Mouse (Mus musculus) megakaryocyte, adult 5-6 weeks (primary cell): ENCODE results near the gene Nprl3. TPM values are rescaled to one million over a fixed set of nuclear protein-coding genes. Genes with fewer than 3 reads are reported as not detected.
A peak's percentile ranks its signal among the peaks of the same experiment; 100 is the strongest.

ENCODE experiments used
- ATAC-seq: 2 replicates; pipeline ENCODE4 v1.8.0; 2016; ENCODE audit warnings: mild to moderate bottlenecking, inconsistent platforms; ENCODE audit not compliant: poor library complexity, severe bottlenecking
- total RNA-seq, 2 experiments: library from RNA; stranded (forward) in 1 of 2; stranded (reverse) in 1 of 2; fragments of 153-499, 151-499 nt in 1 of 2; fragments of 221-1000, 200-1000 nt in 1 of 2; gene quantifications; 2 replicates each; pipeline versions ENCODE4 v1.2.3 to v1.2.4; 2015 to 2017

Nprl3 gene
- total RNA-seq, 2 experiments from 2014 or later: 9.5 to 10.7 TPM

- ATAC-seq: no peak
Measured at GRCm38 (mm10) chr11:32227555-32227954, 40.0 kb downstream of the Nprl3 start.

DNA sequence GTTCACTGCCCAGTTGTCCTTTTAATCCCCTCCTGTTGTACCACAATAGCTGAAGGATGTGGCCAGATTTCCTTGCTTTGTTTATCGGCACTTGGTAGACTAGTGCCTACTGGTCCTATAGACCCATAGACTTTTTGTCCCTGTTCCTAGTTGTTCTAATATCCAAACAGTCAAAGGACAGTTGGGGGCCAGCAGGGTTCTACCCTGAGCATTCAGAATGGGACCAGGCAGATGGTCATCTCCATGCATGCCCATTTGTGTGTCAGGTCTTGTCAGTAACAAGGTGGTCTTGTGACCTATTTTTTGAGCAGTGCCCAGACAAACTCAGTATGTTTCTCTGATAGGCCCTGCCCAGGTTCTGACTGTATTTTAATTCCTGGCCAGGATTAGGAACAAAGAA lies 40.5 kb downstream of the Nprl3 start:
- ATAC-seq: no peak

GRCm38 (mm10) chr11:32226124-32226871 lies 41.2 kb downstream of the Nprl3 start, which contains the start of gene Mpg:
Mpg (plus strand) TSS chr11:32226505.
- peak; percentile 87 for ATAC-seq

DNA sequence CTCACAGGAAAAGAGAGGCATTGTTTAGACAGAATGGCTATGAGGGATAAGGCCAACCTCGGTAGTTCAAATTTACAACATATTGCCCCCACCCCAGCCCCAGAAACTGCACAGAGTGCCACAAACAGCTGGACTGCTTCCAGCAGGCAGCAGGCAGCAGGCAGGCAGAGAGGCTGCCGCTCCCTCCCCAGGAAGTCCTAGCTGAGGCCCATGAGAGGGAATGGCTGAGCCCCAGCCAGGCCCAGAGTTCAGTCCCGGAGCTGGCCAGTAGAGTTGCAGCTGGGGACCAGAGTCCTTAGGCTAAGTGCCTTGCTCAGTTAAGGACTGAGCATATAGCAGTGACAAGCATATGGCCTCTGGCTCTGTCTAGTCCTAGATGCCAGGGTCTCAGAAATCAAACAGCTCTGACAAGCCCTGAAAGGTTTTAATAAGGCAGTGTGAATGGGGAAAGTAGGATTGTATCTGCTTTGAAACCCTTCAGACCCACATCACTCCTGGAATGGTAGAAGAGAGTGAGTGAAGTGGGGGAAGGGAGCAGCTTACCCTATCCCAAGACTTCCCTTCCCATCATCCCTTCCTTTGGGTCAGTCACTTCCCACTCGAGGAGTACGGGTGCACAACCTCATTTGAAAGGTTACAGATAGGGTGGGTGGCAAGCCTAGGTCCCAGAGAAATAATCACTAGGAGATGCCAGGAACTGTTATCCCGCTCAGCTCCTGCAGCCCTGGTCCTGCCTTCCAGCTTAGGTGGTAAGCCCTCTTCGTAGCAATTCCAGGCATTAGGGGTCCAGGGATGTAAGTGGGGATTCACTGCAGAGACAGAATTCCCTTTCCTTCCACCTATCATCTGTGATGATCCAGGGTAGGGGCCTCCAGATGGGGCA lies 42.0 kb downstream of the Nprl3 start:
- ATAC-seq: no peak

- peak; percentile 18; the same call in 1 of the 2 replicates for ATAC-seq
Measured at GRCm38 (mm10) chr11:32224468-32225139, 42.9 kb downstream of the Nprl3 start.

GRCm38 (mm10) chr11:32223297-32223967 lies 44.1 kb downstream of the Nprl3 start:
- ATAC-seq: no peak

DNA sequence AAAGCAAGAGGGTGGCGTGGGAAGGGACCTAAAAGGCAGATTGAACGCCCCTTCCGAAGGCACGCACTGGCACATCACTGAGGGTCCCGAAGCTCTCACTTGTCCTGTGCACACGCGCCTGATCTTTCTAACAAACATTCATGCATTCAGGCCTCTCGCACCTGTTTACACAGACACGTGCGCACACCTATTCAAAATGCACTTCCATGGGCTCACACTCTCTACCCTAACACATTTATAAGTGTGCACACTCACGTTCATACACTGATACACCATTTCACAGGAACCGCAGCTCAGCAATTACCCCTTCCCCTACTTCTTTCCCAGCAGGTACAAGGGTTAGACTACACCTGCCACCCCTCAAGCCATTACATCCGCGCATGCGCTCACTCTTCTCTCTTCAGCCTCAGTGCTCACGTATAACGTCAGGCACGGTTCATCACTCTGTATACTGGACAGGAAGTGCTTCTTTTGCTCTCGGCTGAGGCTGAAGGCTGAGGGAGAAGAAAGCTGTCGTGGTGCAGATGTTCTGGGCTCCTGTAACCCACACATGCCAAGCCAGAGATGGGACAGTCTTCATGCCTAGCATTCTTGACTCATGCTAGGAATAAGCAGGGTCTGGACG lies 44.8 kb downstream of the Nprl3 start:
- no peak for ATAC-seq

DNA sequence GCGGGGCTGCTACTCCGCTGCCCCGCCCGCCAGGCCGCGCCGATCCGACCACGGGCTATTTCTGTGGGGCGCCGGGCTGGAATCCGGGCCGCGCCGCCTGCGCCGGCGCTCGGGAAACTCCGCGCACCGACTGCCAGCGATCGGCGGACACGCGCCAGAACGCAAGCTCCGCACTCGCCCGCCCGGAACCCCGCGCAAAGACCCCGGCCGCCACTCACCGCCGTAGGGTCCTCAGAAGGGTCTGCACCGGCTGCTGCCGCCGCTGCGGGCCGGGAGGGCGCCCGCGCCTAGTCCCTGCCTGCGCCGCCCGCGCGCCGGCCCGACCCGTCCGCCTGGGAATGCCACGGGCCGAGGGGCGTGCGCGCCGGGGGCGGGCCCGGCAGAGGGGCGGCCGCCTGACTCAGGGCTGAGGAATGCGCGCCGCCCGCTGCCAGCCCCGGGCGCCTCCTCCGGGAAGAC lies 45.5 kb downstream of the Nprl3 start, which contains the start of gene Rhbdf1:
Rhbdf1 (minus strand) TSS at position 350 of the 459 bp plus-strand sequence.
- no peak for ATAC-seq

DNA sequence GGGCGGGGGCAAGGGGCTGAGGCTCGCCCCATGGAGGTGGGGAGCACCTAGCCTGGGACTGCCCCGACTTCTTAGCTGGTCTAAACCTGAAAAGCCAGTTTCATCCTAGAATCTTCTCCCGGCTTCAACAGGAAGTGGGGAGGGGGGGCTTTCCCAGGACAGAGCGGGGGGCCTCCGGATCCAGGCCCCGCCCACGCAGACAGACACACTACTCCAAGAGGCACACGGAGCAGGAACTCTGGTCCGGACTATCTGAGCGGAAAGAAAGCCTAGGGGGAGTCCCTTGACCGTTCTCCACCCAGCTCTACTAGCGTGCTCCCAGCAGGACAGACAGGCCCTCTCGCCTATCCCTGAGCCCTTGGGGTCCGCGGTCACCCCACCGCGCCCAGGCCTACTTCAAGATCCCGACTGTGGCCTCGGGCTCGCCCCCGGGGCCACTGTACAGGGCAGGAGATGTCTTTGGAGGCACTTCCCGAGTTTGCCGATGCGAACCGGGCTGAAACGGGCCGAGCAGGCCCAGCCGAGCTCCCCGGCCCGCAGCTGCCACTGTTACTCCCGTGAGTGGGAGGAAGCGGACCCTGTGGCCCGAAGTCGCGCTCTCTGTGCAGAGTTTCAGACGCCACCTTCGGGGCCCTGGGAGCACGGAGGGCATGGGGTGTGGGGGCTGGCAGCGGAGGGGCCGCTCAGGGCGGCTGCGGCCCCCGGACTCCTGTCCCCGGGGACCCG lies 46.1 kb downstream of the Nprl3 start:
- ATAC-seq: no peak

- no peak for ATAC-seq
Measured at GRCm38 (mm10) chr11:32220607-32221224, 46.8 kb downstream of the Nprl3 start.

- ATAC-seq: no peak
Measured at GRCm38 (mm10) chr11:32219287-32219686, 48.2 kb downstream of the Nprl3 start.

DNA sequence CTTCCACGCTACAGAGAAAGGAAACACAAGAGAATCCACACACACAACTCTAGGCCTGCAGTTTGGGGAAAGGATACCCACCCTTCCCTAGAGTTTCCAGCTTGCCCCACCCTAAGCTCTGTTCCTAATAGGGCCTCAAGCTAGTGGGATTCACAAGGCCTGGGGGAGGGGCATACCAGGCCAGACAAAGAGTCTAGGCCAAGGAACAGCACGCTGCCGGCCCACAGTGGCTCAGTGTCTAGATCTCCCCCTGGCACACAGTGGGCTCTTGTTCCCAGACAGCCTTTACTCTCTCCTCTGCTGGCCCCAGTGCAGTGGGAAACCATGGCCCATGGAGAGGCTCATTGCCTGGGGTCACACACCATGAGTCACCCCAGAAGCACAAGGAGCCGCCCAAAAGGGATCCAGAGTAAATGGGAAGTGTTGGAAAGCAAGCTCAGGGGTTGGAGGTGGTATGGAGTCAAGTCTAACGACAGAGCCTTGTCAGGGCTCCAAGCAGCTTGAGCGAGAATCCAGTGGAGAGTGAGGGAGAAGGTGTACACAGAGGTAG lies 48.9 kb downstream of the Nprl3 start:
- no peak for ATAC-seq

DNA sequence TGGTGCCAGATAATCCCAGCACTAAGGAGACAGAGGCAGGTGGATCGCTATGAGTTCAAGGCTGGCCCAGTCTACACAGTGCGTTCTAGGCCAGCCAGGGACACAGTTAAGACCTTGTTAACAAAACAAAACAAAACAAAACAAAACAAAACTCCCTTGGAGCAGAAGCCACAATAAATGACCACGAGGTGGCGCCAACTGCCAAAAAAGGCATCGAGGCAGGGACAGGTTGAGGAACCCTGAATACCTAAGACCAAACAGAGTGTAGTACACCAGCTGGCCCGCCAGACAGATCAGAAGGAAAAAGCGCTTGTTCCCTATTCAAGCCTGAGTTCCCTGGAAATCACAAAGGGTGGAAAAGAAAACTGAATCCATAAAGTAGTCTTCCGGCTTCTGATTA lies 50.7 kb downstream of the Nprl3 start:
- ATAC-seq: peak; percentile 81

DNA sequence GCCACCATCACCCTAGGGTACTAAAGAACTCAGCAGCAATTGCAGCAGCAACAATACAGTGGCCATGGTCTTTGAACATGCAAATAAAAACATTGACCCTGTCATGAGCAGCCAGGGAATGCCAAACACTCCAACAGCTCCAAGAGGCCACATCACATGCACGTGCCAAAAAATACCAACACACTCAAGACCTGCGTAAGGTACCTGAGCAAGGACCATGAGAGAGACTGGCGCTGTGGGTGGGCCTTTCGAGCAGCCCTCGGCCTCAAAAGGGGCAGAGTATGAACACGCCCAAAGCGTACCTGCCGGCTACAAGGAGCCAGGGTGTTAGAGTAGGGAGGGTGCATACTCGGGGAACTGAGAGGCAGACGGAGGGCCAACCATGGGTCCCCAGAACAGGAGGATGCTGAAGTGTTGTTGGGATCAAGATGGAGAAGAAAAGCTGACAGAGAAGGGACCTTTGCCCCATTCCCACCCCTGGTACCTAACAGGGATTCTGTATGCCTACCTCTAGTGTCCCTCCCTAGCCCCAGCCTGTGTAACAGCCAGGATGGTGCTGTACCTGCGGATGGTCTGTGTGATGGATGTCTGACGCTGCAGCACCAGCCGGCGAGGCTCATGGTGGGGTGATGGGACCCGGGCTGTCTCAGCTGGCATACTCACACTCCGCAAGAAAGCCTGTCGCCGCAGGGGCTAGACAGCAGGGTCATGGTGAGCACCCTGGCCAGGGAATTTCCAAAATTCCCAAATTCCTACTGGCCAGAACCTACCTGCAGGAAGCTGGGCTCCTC lies 51.9 kb downstream of the Nprl3 start:
- no peak for ATAC-seq

- no peak for ATAC-seq
Measured at GRCm38 (mm10) chr11:32210623-32211022, 56.9 kb downstream of the Nprl3 start.

GRCm38 (mm10) chr11:32205058-32205873 lies 62.2 kb downstream of the Nprl3 start, which contains the start of gene Snrnp25:
Snrnp25 (plus strand) TSS chr11:32205415.
- peak; percentile 98 for ATAC-seq
